Mouse (Mus musculus): ENCODE measurements around the gene Ldhal6b. TPM values are rescaled to one million over a fixed set of nuclear protein-coding genes. Genes with fewer than 3 reads are reported as not detected.
"Not testable (repeated sequence)": the region's sequence is repeated elsewhere in the genome, so short reads cannot be mapped to it uniquely, and the experiment has no call there.

Ldhal6b gene
- not detected in 2 replicates for polyA plus RNA-seq (2015; fragmentation: Nextera tagmentation; extraction: Ambion mirVana)

DNA sequence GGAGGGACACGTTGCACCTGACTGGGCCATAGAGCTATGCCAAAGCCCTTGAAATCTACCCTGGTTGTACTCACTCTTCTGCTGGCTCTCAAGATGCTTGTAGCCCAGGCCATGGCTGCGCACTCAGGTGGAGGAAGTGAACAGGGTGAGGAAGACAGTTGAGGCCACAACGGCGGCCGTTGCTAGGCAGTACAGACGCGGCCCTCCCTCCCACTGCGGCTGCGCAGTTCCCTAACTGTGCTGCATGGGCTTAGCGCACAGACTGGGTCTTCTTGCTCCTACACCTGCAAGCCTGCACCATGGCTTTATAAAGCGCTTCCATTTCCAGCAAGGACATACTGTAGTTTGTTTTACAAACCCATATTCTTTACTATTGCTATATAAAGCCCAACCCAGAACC is at the start of gene Ldhal6b:
Gene Ldhal6b (minus strand): TSS at position 223 of the 400 bp plus-strand sequence.
- DNase-seq (ENCODE audit: low spot score) (no peak), ATAC-seq (no peak)
- 96% methylated on average over 11 of the region's 11 CpGs for WGBS
- Histone ChIP-seq H3K4me3 (ENCODE audit: low read depth, low read length) (no peak within 1 kb of the TSS), H3K36me3 (ENCODE audit: insufficient read depth, low read length) (no peaks in the 10 kb centered on the region), H3K27me3 (replicated peaks; ENCODE audit: insufficient read depth, low read length) (no peaks in the 10 kb centered on the region), H3K4me1 (ENCODE audit: insufficient read depth, low read depth, low read length) (no peaks in the 10 kb centered on the region), H3K4me2 (replicated peaks; ENCODE audit: low read depth, low read length) (no peak within 1 kb of the TSS), H3K9ac (replicated peaks; ENCODE audit: low read depth) (no peak within 1 kb of the TSS), H3K27ac (ENCODE audit: low read length) (no peak within 1 kb of the TSS), H3K9me3 (ENCODE audit: low read length) (no peaks in the 10 kb centered on the region)
- TF ChIP-seq CTCF (IDR thresholded peaks at IDR 0.05), result no peak
- no peak for TF ChIP-seq EP300 (IDR thresholded peaks at IDR 0.05)

GRCm38 (mm10) chr17:5467177-5467576 is 48.6 kb upstream of the Ldhal6b start:
- no peak overlapping the region for H3K4me2 ChIP-seq (replicated peaks; ENCODE audit: low read depth, low read length)
- no peaks in the 10 kb centered on the region for H3K36me3 ChIP-seq (ENCODE audit: insufficient read depth, low read length)
- WGBS, result 46% methylated on average over 4 of the region's 4 CpGs
- no peaks in the 10 kb centered on the region for H3K9me3 ChIP-seq (ENCODE audit: low read length)
- no peak overlapping the region for H3K27ac ChIP-seq (ENCODE audit: low read length)
- ATAC-seq (no peak), DNase-seq (ENCODE audit: low spot score) (no peak)
- TF ChIP-seq CTCF (IDR thresholded peaks at IDR 0.05), result peak; percentile 33
- no peak for TF ChIP-seq EP300 (IDR thresholded peaks at IDR 0.05)
- H3K27me3 ChIP-seq (replicated peaks; ENCODE audit: insufficient read depth, low read length), result no peaks in the 10 kb centered on the region
- H3K9ac ChIP-seq (replicated peaks; ENCODE audit: low read depth), result no peak overlapping the region
- no peaks in the 10 kb centered on the region for H3K4me1 ChIP-seq (ENCODE audit: insufficient read depth, low read depth, low read length)
- H3K4me3 ChIP-seq (ENCODE audit: low read depth, low read length), result no peak overlapping the region

DNA sequence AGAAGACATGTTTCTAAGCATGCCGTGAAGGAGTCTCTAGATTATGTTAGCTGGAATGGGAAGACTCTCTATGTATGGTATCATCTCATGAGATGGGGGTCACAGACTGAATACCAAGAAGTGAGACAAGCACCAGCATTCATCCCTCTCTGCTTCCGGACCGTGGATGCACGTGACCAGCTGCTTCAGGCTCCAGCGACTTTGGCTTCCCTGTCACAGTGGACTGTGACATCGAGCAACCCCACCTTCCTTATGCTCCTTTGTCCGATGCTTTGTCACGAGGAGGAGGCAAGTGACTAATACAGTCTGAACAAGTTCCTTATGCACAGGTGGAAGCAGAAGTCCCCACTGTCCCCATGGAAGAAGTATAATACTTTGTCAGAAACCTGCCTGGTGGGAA is 48.2 kb upstream of the Ldhal6b start:
- Histone ChIP-seq H3K4me2 (replicated peaks; ENCODE audit: low read depth, low read length) (no peak overlapping the region), H3K36me3 (ENCODE audit: insufficient read depth, low read length) (no peaks in the 10 kb centered on the region), H3K9ac (replicated peaks; ENCODE audit: low read depth) (no peak overlapping the region), H3K27me3 (replicated peaks; ENCODE audit: insufficient read depth, low read length) (no peaks in the 10 kb centered on the region), H3K27ac (ENCODE audit: low read length) (no peak overlapping the region), H3K9me3 (ENCODE audit: low read length) (no peaks in the 10 kb centered on the region), H3K4me1 (ENCODE audit: insufficient read depth, low read depth, low read length) (no peaks in the 10 kb centered on the region), H3K4me3 (ENCODE audit: low read depth, low read length) (no peak overlapping the region)
- ATAC-seq, result no peak
- DNase-seq (ENCODE audit: low spot score), result no peak
- WGBS, result 85% methylated on average over 8 of the region's 8 CpGs
- no peak for TF ChIP-seq CTCF (IDR thresholded peaks at IDR 0.05)
- no peak for TF ChIP-seq EP300 (IDR thresholded peaks at IDR 0.05)

DNA sequence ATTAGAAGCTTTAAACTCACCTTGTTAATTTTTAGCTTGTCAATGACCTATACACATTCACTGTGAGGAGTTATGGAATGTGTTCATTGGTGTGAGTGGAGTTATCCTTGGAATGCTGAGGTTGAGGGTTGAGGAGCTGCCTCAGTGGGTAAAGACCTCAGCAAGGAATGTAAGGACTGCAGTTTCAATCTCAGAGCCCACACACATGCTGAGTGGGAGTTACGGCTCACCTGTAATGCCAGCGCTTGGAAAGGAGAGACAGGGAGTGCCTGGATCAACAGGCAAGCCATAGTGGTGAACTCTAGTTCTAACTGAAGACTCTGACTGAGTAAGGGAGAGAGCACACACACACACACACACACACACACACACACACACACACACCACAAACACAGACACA is 45.3 kb upstream of the Ldhal6b start:
- H3K9ac ChIP-seq (replicated peaks; ENCODE audit: low read depth), result no peak overlapping the region
- 63% methylated on average over 2 of the region's 2 CpGs for WGBS
- no peak overlapping the region for H3K4me3 ChIP-seq (ENCODE audit: low read depth, low read length)
- no peaks in the 10 kb centered on the region for H3K9me3 ChIP-seq (ENCODE audit: low read length)
- no peak overlapping the region for H3K27ac ChIP-seq (ENCODE audit: low read length)
- H3K36me3 ChIP-seq (ENCODE audit: insufficient read depth, low read length), result no peaks in the 10 kb centered on the region
- ATAC-seq (peak; percentile 77), DNase-seq (ENCODE audit: low spot score) (peak; percentile 31)
- no peaks in the 10 kb centered on the region for H3K4me1 ChIP-seq (ENCODE audit: insufficient read depth, low read depth, low read length)
- TF ChIP-seq CTCF (IDR thresholded peaks at IDR 0.05), result no peak
- TF ChIP-seq EP300 (IDR thresholded peaks at IDR 0.05), result peak; percentile 48
- no peaks in the 10 kb centered on the region for H3K27me3 ChIP-seq (replicated peaks; ENCODE audit: insufficient read depth, low read length)
- H3K4me2 ChIP-seq (replicated peaks; ENCODE audit: low read depth, low read length), result no peak overlapping the region

DNA sequence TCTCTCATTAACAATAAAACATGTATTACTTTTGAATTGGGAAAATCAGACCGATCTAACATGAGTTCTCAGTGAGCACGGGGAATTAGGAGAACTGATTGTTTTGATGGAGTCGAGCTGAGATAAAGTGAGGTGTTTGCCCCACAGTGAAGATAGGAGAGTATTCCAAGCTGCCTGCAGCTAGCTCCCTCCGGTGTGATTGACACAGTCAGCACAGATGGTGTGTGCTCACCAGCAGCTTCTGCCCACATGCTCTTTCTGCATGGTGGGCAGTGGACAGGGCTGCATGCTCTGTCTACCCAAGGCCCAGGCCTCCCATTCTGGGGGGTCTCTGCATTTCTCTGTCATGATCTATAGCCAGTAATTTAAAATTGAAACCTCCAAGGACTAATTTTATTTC is 35.1 kb upstream of the Ldhal6b start:
- no peak overlapping the region for H3K27ac ChIP-seq (ENCODE audit: low read length)
- H3K36me3 ChIP-seq (ENCODE audit: insufficient read depth, low read length), result no peaks in the 10 kb centered on the region
- TF ChIP-seq EP300 (IDR thresholded peaks at IDR 0.05) (no peak), CTCF (IDR thresholded peaks at IDR 0.05) (no peak)
- no peak overlapping the region for H3K4me3 ChIP-seq (ENCODE audit: low read depth, low read length)
- H3K9ac ChIP-seq (replicated peaks; ENCODE audit: low read depth), result no peak overlapping the region
- no peak overlapping the region for H3K4me2 ChIP-seq (replicated peaks; ENCODE audit: low read depth, low read length)
- no peaks in the 10 kb centered on the region for H3K9me3 ChIP-seq (ENCODE audit: low read length)
- ATAC-seq (no peak), DNase-seq (ENCODE audit: low spot score) (no peak)
- H3K27me3 ChIP-seq (replicated peaks; ENCODE audit: insufficient read depth, low read length), result no peaks in the 10 kb centered on the region
- H3K4me1 ChIP-seq (ENCODE audit: insufficient read depth, low read depth, low read length), result no peaks in the 10 kb centered on the region
- WGBS, result 60% methylated on average over 4 of the region's 4 CpGs

DNA sequence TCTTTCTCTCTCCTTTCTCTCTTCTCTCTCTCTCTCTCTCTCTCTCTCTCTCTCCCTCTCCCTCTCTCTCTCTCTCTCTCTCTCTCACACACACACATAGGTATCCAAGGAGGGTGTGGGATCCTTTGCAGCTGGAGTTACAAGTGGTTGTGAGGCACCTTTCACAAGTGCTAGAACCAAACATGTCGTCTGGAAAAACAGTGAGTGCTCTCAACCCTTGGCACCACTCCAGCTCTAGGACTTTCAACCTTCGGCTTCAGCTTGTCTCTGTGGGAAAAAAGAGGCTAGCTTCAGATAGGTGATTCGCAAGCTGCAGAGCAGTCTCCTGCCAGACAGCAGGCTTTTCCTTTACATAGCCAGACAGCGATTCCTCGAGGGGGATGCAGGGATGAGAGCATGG is 25.2 kb upstream of the Ldhal6b start:
- H3K4me2 ChIP-seq (replicated peaks; ENCODE audit: low read depth, low read length), result no peak overlapping the region
- H3K9me3 ChIP-seq (ENCODE audit: low read length), result no peaks in the 10 kb centered on the region
- H3K4me1 ChIP-seq (ENCODE audit: insufficient read depth, low read depth, low read length), result peaks cover 7% of the 10 kb centered on the region
- no peak overlapping the region for H3K27ac ChIP-seq (ENCODE audit: low read length)
- TF ChIP-seq CTCF (IDR thresholded peaks at IDR 0.05), result no peak
- peak; percentile 43; the same call in 1 of the 2 replicates for TF ChIP-seq EP300 (IDR thresholded peaks at IDR 0.05)
- 12% methylated on average over 5 of the region's 5 CpGs for WGBS
- H3K36me3 ChIP-seq (ENCODE audit: insufficient read depth, low read length), result no peaks in the 10 kb centered on the region
- ATAC-seq (peak; percentile 56), DNase-seq (ENCODE audit: low spot score) (peak; percentile 66)
- no peaks in the 10 kb centered on the region for H3K27me3 ChIP-seq (replicated peaks; ENCODE audit: insufficient read depth, low read length)
- no peak overlapping the region for H3K4me3 ChIP-seq (ENCODE audit: low read depth, low read length)
- H3K9ac ChIP-seq (replicated peaks; ENCODE audit: low read depth), result no peak overlapping the region

DNA sequence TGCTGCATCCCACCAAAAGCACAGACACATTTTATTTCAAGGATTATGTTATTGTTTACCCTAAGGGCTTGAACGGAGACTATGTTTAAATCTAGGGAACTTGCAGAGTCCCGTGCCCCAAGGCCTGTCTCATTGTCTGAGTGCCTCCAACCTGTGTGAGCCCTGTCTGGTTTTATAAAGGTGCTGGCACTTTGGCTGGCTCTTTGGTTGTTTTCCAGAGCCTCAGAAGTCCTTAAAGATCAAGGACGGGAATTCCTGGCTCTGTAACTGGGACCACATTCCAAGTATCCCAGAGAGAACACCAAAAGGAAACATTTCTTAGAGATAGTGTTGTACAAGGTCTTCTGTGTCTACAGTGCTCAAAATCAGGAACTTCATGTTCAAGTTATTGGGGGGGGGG is 24.7 kb upstream of the Ldhal6b start:
- TF ChIP-seq CTCF (IDR thresholded peaks at IDR 0.05) (no peak), EP300 (IDR thresholded peaks at IDR 0.05) (0 out of 2 replicates have a peak, but pooled peaks have one; percentile 39)
- ATAC-seq (peak; percentile 39; the same call in 1 of the 2 replicates), DNase-seq (ENCODE audit: low spot score) (peak; percentile 16)
- H3K36me3 ChIP-seq (ENCODE audit: insufficient read depth, low read length), result no peaks in the 10 kb centered on the region
- H3K4me1 ChIP-seq (ENCODE audit: insufficient read depth, low read depth, low read length), result peaks cover 7% of the 10 kb centered on the region
- H3K9me3 ChIP-seq (ENCODE audit: low read length), result no peaks in the 10 kb centered on the region
- H3K27ac ChIP-seq (ENCODE audit: low read length), result no peak overlapping the region
- WGBS, result 29% methylated on average over 3 of the region's 3 CpGs
- no peak overlapping the region for H3K4me2 ChIP-seq (replicated peaks; ENCODE audit: low read depth, low read length)
- H3K27me3 ChIP-seq (replicated peaks; ENCODE audit: insufficient read depth, low read length), result no peaks in the 10 kb centered on the region
- H3K9ac ChIP-seq (replicated peaks; ENCODE audit: low read depth), result no peak overlapping the region
- H3K4me3 ChIP-seq (ENCODE audit: low read depth, low read length), result no peak overlapping the region

DNA sequence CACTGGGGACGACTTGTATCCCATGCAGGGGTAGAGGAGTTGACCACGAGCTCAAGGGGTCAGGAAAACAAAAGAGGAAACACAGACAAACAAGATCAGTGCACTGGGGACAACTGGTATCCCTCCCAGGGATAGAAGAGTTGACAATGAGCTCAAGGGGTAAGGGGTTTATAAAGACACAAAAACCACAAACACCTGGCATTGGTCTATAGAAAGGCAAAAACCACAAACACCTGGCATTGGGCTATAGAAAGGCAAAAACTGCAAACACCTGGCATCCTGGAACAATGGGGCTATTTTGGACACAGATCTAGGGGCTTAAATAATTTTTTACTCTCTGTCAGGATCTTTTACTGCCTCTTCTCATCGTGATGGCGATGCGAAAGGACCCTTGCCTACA is 23.8 kb upstream of the Ldhal6b start:
- not testable (repeated sequence) for ATAC-seq; H3K4me3 ChIP-seq (ENCODE audit: low read depth, low read length); H3K27ac ChIP-seq (ENCODE audit: low read length); DNase-seq (ENCODE audit: low spot score); H3K9ac ChIP-seq (replicated peaks; ENCODE audit: low read depth); H3K27me3 ChIP-seq (replicated peaks; ENCODE audit: insufficient read depth, low read length); H3K9me3 ChIP-seq (ENCODE audit: low read length); H3K4me2 ChIP-seq (replicated peaks; ENCODE audit: low read depth, low read length); H3K4me1 ChIP-seq (ENCODE audit: insufficient read depth, low read depth, low read length); H3K36me3 ChIP-seq (ENCODE audit: insufficient read depth, low read length)
- 70% methylated on average over 5 of the region's 5 CpGs for WGBS

Measured in lung, postnatal 0 days (tissue).